Mouse (Mus musculus): Measurements from ENCODE around the gene Zfp263. TPM values are rescaled to one million over a fixed set of nuclear protein-coding genes. Genes with fewer than 3 reads are reported as not detected.

Zfp263 gene
- polyA plus RNA-seq, 1 experiment from 2014 or later = 35.4 TPM

- H3K9me3 ChIP-seq (ENCODE audit: control insufficient read depth, low read length) = no peaks in the 10 kb centered on the region
- no peaks in the 10 kb centered on the region for H3K4me1 ChIP-seq (ENCODE audit: control insufficient read depth, insufficient read depth, low read length)
- DNase-seq = peak; percentile 6
- H3K4me2 ChIP-seq (ENCODE audit: low read length) = no peak overlapping the region
- no peak overlapping the region for H3K4me3 ChIP-seq (replicated peaks; ENCODE audit: low read depth, low read length)
- H3K27me3 ChIP-seq (ENCODE audit: control insufficient read depth, insufficient read depth, low read length) = no peaks in the 10 kb centered on the region
- H3K36me3 ChIP-seq (ENCODE audit: control insufficient read depth, insufficient read depth, low read length) = no peaks in the 10 kb centered on the region
- no peak for ATAC-seq (ENCODE audit: low FRiP score, low TSS enrichment)
- H3K27ac ChIP-seq (replicated peaks; ENCODE audit: low read depth, low read length) = no peak overlapping the region
- H3K9ac ChIP-seq (replicated peaks; ENCODE audit: low read length) = no peak overlapping the region
Measured at GRCm38 (mm10) chr16:3781237-3781636, 37.3 kb downstream of the Zfp263 start.

GRCm38 (mm10) chr16:3788394-3788793 lies 44.5 kb downstream of the Zfp263 start:
- Histone ChIP-seq H3K9me3 (ENCODE audit: control insufficient read depth, low read length) (no peaks in the 10 kb centered on the region), H3K4me3 (replicated peaks; ENCODE audit: low read depth, low read length) (no peak overlapping the region), H3K4me2 (ENCODE audit: low read length) (no peak overlapping the region), H3K4me1 (ENCODE audit: control insufficient read depth, insufficient read depth, low read length) (no peaks in the 10 kb centered on the region), H3K27me3 (ENCODE audit: control insufficient read depth, insufficient read depth, low read length) (no peaks in the 10 kb centered on the region), H3K9ac (replicated peaks; ENCODE audit: low read length) (no peak overlapping the region), H3K36me3 (ENCODE audit: control insufficient read depth, insufficient read depth, low read length) (no peaks in the 10 kb centered on the region), H3K27ac (replicated peaks; ENCODE audit: low read depth, low read length) (no peak overlapping the region)
- no peak for DNase-seq
- ATAC-seq (ENCODE audit: low FRiP score, low TSS enrichment) = no peak

Other genes with a start within 250 kb of the Zfp263 start
- not detected in 2 replicates for gene Olfr161, start 153.1 kb upstream of the Zfp263 start, polyA plus RNA-seq (2014; fragmentation: Nextera tagmentation; extraction: Ambion mirVana)
- not detected in 2 replicates for gene Mefv, start 26.0 kb upstream of the Zfp263 start, polyA plus RNA-seq (2014; fragmentation: Nextera tagmentation; extraction: Ambion mirVana)
- gene Olfr15, start 86.8 kb downstream of the Zfp263 start, polyA plus RNA-seq (2014; fragmentation: Nextera tagmentation; extraction: Ambion mirVana) = not detected in 2 replicates
- 2.2 and 3.2 TPM in 2 replicates for gene Zfp174, start 103.2 kb downstream of the Zfp263 start, polyA plus RNA-seq (2014; fragmentation: Nextera tagmentation; extraction: Ambion mirVana)
- gene Naa60, start 128.3 kb downstream of the Zfp263 start, polyA plus RNA-seq (2014; fragmentation: Nextera tagmentation; extraction: Ambion mirVana) = 100 and 102 TPM in 2 replicates
- 16.2 and 18.5 TPM in 2 replicates for gene Zfp597, start 140.5 kb downstream of the Zfp263 start, polyA plus RNA-seq (2014; fragmentation: Nextera tagmentation; extraction: Ambion mirVana)
- gene Gm20695, start 140.6 kb downstream of the Zfp263 start, polyA plus RNA-seq (2014; fragmentation: Nextera tagmentation; extraction: Ambion mirVana) = 2.2 and 3.7 TPM in 2 replicates
- gene 1700037C18Rik, start 164.6 kb downstream of the Zfp263 start, polyA plus RNA-seq (2014; fragmentation: Nextera tagmentation; extraction: Ambion mirVana) = 9.1 and 11.2 TPM in 2 replicates
- gene Cluap1, start 164.7 kb downstream of the Zfp263 start, polyA plus RNA-seq (2014; fragmentation: Nextera tagmentation; extraction: Ambion mirVana) = 33.9 and 36.8 TPM in 2 replicates
- gene Nlrc3, start 232.5 kb downstream of the Zfp263 start, polyA plus RNA-seq (2014; fragmentation: Nextera tagmentation; extraction: Ambion mirVana) = 0.66 and 1.2 TPM in 2 replicates

Measured in midbrain, embryonic 14.5 days (tissue).